Mouse (Mus musculus) myocyte (in vitro differentiated cells): ENCODE results near the gene Odf4.

Source experiments
- E2F4 ChIP-seq: IDR thresholded peaks from one replicate; pipeline ENCODE4 v1.6.1; 2011; ENCODE audit warnings: mild to moderate bottlenecking, control low read depth, moderate library complexity; ENCODE audit not compliant: insufficient read depth
- MAX ChIP-seq: IDR thresholded peaks from one replicate; pipeline ENCODE4 v1.6.1; 2011; ENCODE audit warnings: low read depth, mild to moderate bottlenecking, control low read depth
- MYOG ChIP-seq, 3 experiments: IDR thresholded peaks; one replicate each; pipeline ENCODE4 v1.6.1; 2011; ENCODE audit warnings: control low read depth in 2 of 3, low read depth in 2 of 3, mild to moderate bottlenecking in 2 of 3; ENCODE audit not compliant: insufficient read length in 2 of 3, control insufficient read depth in 1 of 3, insufficient read depth in 1 of 3
- POLR2A ChIP-seq: IDR thresholded peaks from one replicate; pipeline ENCODE4 v1.6.1; 2011; ENCODE audit warnings: low read depth, mild to moderate bottlenecking, control low read depth, moderate library complexity; ENCODE audit not compliant: insufficient read length
- POLR2AphosphoS2 ChIP-seq: IDR thresholded peaks from one replicate; pipeline ENCODE4 v1.6.1; 2011; ENCODE audit warnings: low read depth, control low read depth; ENCODE audit not compliant: insufficient read length
- TCF12 ChIP-seq: IDR thresholded peaks from one replicate; pipeline ENCODE4 v1.6.1; 2011; ENCODE audit warnings: mild to moderate bottlenecking, control low read depth; ENCODE audit not compliant: poor library complexity, insufficient read depth, severe bottlenecking

- no peak for TF ChIP-seq POLR2AphosphoS2
- no peak for TF ChIP-seq MYOG (IDR thresholded peaks at IDR 0.05; ENCODE audit: control insufficient read depth in 1 of 3, insufficient read depth in 1 of 3, insufficient read length in 2 of 3, low read depth in 2 of 3)
- TF ChIP-seq POLR2A = no peak
- TF ChIP-seq TCF12 = no peak
- no peak for TF ChIP-seq MAX
- no peak for TF ChIP-seq E2F4
Measured at GRCm38 (mm10) chr11:68975601-68976000, 48.7 kb upstream of the Odf4 start.
